9 mouse cellular contexts compared by ENCODE assay signal in the genomic region with DNA sequence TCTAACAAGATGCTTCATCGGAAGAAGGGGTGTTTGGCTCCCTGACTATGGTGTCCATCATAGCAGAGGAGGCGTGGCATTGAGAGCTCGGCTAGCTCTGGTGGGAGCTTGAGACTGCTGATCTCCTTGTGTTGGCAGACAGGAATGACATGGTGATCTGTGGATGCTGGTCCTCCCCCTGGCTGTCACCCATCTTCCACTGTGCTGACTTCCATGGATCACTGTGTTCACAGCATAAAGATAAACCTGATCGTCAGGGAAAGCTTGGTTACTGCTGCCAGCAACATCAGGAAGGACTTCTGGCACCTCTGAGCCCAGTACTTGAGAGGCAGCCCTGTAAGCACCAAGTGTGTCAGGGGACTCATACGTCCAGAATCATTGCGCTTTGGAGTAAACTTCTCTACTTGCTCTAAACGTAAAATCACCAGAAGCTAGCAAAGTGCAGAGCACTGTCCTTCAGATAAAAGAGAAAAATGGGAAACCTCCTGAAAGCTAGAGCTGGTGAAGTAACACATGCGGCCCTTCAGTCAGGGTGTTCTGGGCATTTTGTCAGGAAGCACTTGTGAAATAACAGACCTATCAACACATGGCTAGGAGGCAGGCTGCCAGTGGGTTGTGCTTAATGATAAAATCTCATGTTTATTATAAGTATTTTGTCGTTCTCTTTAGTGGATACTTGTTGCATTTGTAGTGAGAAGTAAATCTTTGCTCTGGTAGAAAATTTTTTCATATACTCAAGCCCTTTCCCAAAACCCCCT. TPM values are rescaled to one million over a fixed set of nuclear protein-coding genes. Genes with fewer than 3 reads are reported as not detected.
DNase-seq lines count a peak whose midpoint lies in the region; ATAC-seq lines count a peak whose summit lies in the region.
"Had no signal": no experiment of that assay in that cellular context is flagged by ENCODE, and none has a peak within 500 bp of the region (broad histone marks: within the 10 kb centered on the region; RNA-seq: fewer than 3 reads in every experiment).

No protein-coding gene starts in this region.

- no peak overlapping the region for H3K9ac ChIP-seq in heart, embryonic 13.5 days
- H3K9ac ChIP-seq in lung, embryonic 16.5 days (ENCODE audit: low read length) = no peak overlapping the region
- no peak overlapping the region for H3K9ac ChIP-seq in hindbrain, embryonic 11.5 days (ENCODE audit: low read depth, low read length)

- peaks cover 81% of the 10 kb centered on the region for H3K27me3 ChIP-seq in heart, embryonic 13.5 days (replicated peaks)
- H3K27me3 ChIP-seq in lung, embryonic 16.5 days (ENCODE audit: control insufficient read depth, insufficient read depth, low read depth, low read length) = no peaks in the 10 kb centered on the region
- H3K27me3 ChIP-seq in hindbrain, embryonic 11.5 days (ENCODE audit: control insufficient read depth, insufficient read depth, low read length) = no peaks in the 10 kb centered on the region

- 24% methylated on average over 9 of the region's 9 CpGs for WGBS in heart, embryonic 13.5 days
- WGBS in lung, embryonic 16.5 days = 53% methylated on average over 9 of the region's 9 CpGs
- WGBS in hindbrain, embryonic 11.5 days = 88% methylated on average over 9 of the region's 9 CpGs

- no peaks in the 10 kb centered on the region for H3K9me3 ChIP-seq in heart, embryonic 13.5 days
- H3K9me3 ChIP-seq in lung, embryonic 16.5 days (ENCODE audit: control insufficient read depth, low read length) = no peaks in the 10 kb centered on the region
- no peaks in the 10 kb centered on the region for H3K9me3 ChIP-seq in hindbrain, embryonic 11.5 days (ENCODE audit: control insufficient read depth, low read length)

- ATAC-seq in heart, embryonic 13.5 days (ENCODE audit: extremely low read depth, insufficient number of reproducible peaks, low FRiP score, low TSS enrichment) = peak; percentile 37; the same call in 1 of the 2 replicates
- peak; percentile 86 for ATAC-seq in lung, embryonic 16.5 days (ENCODE audit: low read depth)
- no peak for ATAC-seq in hindbrain, embryonic 11.5 days (ENCODE audit: low FRiP score)

- peak; percentile 79 for DNase-seq in gastrocnemius, adult 18-20 months (ENCODE audit: low spot score)
- no peak for DNase-seq in gastrocnemius, postnatal 4 days (ENCODE audit: low spot score in 2 of 2)
- DNase-seq in adrenal gland, postnatal 14 days = peak; percentile 69
- no peak for DNase-seq in frontal cortex, postnatal 10 days (ENCODE audit: low spot score in 2 of 2)
- DNase-seq in spleen, adult 12 weeks (ENCODE audit: low spot score) = no peak
- DNase-seq in hindbrain, embryonic 11.5 days (ENCODE audit: low spot score) = no peak

- peak overlapping the region; percentile 67 for H3K27ac ChIP-seq in heart, embryonic 13.5 days (replicated peaks)
- H3K27ac ChIP-seq in lung, embryonic 16.5 days (ENCODE audit: low read length) = 0 out of 2 replicates have a peak overlapping the region, but pooled peaks have one; percentile 4
- H3K27ac ChIP-seq in hindbrain, embryonic 11.5 days (ENCODE audit: low read depth, low read length) = no peak overlapping the region

- H3K36me3 ChIP-seq in heart, embryonic 13.5 days = peaks cover 63% of the 10 kb centered on the region
- peaks cover 12% of the 10 kb centered on the region for H3K36me3 ChIP-seq in lung, embryonic 16.5 days (ENCODE audit: control insufficient read depth, insufficient read depth, low read length)
- peaks cover 2% of the 10 kb centered on the region; the same call in 1 of the 2 replicates for H3K36me3 ChIP-seq in hindbrain, embryonic 11.5 days (ENCODE audit: control insufficient read depth, insufficient read depth, low read length)

- H3K4me1 ChIP-seq in heart, embryonic 13.5 days = peaks cover 30% of the 10 kb centered on the region
- H3K4me1 ChIP-seq in lung, embryonic 16.5 days (replicated peaks; ENCODE audit: control insufficient read depth, insufficient read depth, low read length) = no peaks in the 10 kb centered on the region; the same call in 1 of the 2 replicates
- no peaks in the 10 kb centered on the region for H3K4me1 ChIP-seq in hindbrain, embryonic 11.5 days (replicated peaks; ENCODE audit: control insufficient read depth, insufficient read depth, low read length)

- H3K4me2 ChIP-seq in heart, embryonic 13.5 days = peak overlapping the region; percentile 48
- no peak overlapping the region for H3K4me2 ChIP-seq in lung, embryonic 16.5 days (ENCODE audit: low read depth, low read length)
- H3K4me2 ChIP-seq in hindbrain, embryonic 11.5 days (replicated peaks; ENCODE audit: low read depth, low read length) = no peak overlapping the region

- 0 out of 2 replicates have a peak overlapping the region, but pooled peaks have one; percentile 10 for H3K4me3 ChIP-seq in heart, embryonic 13.5 days
- no peak overlapping the region for H3K4me3 ChIP-seq in lung, embryonic 16.5 days (ENCODE audit: low read length)
- no peak overlapping the region for H3K4me3 ChIP-seq in hindbrain, embryonic 11.5 days (ENCODE audit: low read depth, low read length)

RNA-seq across cellular contexts. Expression of a gene that starts 40.6 kb away (rescaled TPM):
- total RNA-seq in gastrocnemius, adult 18-20 months (2021) = 1 to 10 TPM; 6.0 to 7.7 TPM
- total RNA-seq in gastrocnemius, postnatal 4 days (2021) = 1 to 10 TPM; 6.4 to 7.7 TPM
- total RNA-seq in adrenal gland, postnatal 14 days (2021) = 4.4 and 4.9 TPM in 2 replicates
- 5.1 and 6.6 TPM in 2 replicates for polyA plus RNA-seq in heart, embryonic 13.5 days (2015; fragmentation: Nextera tagmentation; extraction: Ambion mirVana)
- 26.1 and 29.8 TPM in 2 replicates for polyA plus RNA-seq in lung, embryonic 16.5 days (2015; fragmentation: Nextera tagmentation; extraction: Ambion mirVana)
- 13.7 and 14.8 TPM in 2 replicates for polyA plus RNA-seq in hindbrain, embryonic 11.5 days (2014; fragmentation: Nextera tagmentation; extraction: Ambion mirVana)
- total RNA-seq: common myeloid progenitor, adult 5-6 weeks had no signal

Comparison
In these comparisons a context has a peak if more than half of its experiments do, and no peak if none do; other contexts are left out.
1. DNase-seq: peak in gastrocnemius, adult 18-20 months (single experiment) and adrenal gland, postnatal 14 days (single experiment); none in gastrocnemius, postnatal 4 days (0 of 2), frontal cortex, postnatal 10 days (0 of 2), spleen, adult 12 weeks (single experiment) and hindbrain, embryonic 11.5 days (single experiment).